Mouse (Mus musculus) hindbrain, embryonic 10.5 days (tissue): ENCODE measurements around the gene Prkaa1. TPM values are rescaled to one million over a fixed set of nuclear protein-coding genes. Genes with fewer than 3 reads are reported as not detected.
"Not testable (repeated sequence)": the region's sequence is repeated elsewhere in the genome, so short reads cannot be mapped to it uniquely, and the experiment has no call there.

Source experiments
- DNase-seq: peaks from one replicate; pipeline ENCODE4 v3.0.0-alpha.2; 2017; ENCODE audit warnings: low spot score
- H3K27ac ChIP-seq: fragments of 300-500 bp; sonication (generic); 2 replicates; pipeline ENCODE4 v1.5.1; 2016; ENCODE audit warnings: mild to moderate bottlenecking, moderate library complexity
- H3K27me3 ChIP-seq: fragments of 300-500 bp; sonication (generic); 2 replicates; pipeline ENCODE4 v1.6.1; 2016; ENCODE audit warnings: mild to moderate bottlenecking; ENCODE audit not compliant: poor library complexity, insufficient read depth, severe bottlenecking
- H3K36me3 ChIP-seq: fragments of 300-500 bp; sonication (generic); 2 replicates; pipeline ENCODE4 v1.6.1; 2016; ENCODE audit warnings: mild to moderate bottlenecking, moderate library complexity
- H3K4me1 ChIP-seq: fragments of 300-500 bp; sonication (generic); replicated peaks from 2 replicates; pipeline ENCODE4 v1.6.1; 2016; ENCODE audit warnings: mild to moderate bottlenecking
- H3K4me3 ChIP-seq: fragments of 300-500 bp; sonication (generic); 2 replicates; pipeline ENCODE4 v1.5.1; 2016; ENCODE audit warnings: mild to moderate bottlenecking, moderate library complexity
- H3K9me3 ChIP-seq: fragments of 300-500 bp; sonication (generic); 2 replicates; pipeline ENCODE4 v1.6.1; 2016; ENCODE audit warnings: mild to moderate bottlenecking, moderate library complexity
- WGBS: fragments of 180-500 bp; shearing (Covaris S2); methylation state at CpG from one replicate; pipeline ENCODE4 v1.1.7; 2016; 5-methylcytosine and 5-hydroxymethylcytosine counted together
- polyA plus RNA-seq: library from polyadenylated mRNA; unstranded; fragments of >200 nt; fragmentation: Nextera tagmentation; extraction: Ambion mirVana; gene quantifications from 2 replicates; pipeline ENCODE4 v1.2.1, GENCODE M21; 2016

Prkaa1 gene
- polyA plus RNA-seq, 1 experiment from 2014 or later: 14.2 TPM

- no peak overlapping the region for H3K4me3 ChIP-seq
- H3K27me3 ChIP-seq: no peaks in the 10 kb centered on the region
- H3K9me3 ChIP-seq: no peaks in the 10 kb centered on the region
- DNase-seq: no peak
- H3K27ac ChIP-seq: no peak overlapping the region
- no peaks in the 10 kb centered on the region for H3K4me1 ChIP-seq
- WGBS: 85% methylated on average over 3 of the region's 3 CpGs
- H3K36me3 ChIP-seq: peaks cover 24% of the 10 kb centered on the region
Observed at GRCm38 (mm10) chr15:5193833-5194232, 50.2 kb downstream of the Prkaa1 start.

GRCm38 (mm10) chr15:5194446-5194845, 50.8 kb downstream of the Prkaa1 start:
- Histone ChIP-seq H3K27me3 (no peaks in the 10 kb centered on the region), H3K4me3 (no peak overlapping the region), H3K4me1 (no peaks in the 10 kb centered on the region), H3K27ac (no peak overlapping the region), H3K9me3 (no peaks in the 10 kb centered on the region), H3K36me3 (peaks cover 23% of the 10 kb centered on the region)
- no peak for DNase-seq
- WGBS: 91% methylated on average over 6 of the region's 6 CpGs

- no peak overlapping the region for H3K4me3 ChIP-seq
- peaks cover 20% of the 10 kb centered on the region for H3K36me3 ChIP-seq
- no peak for DNase-seq
- 91% methylated on average over 9 of the region's 9 CpGs for WGBS
- no peaks in the 10 kb centered on the region for H3K4me1 ChIP-seq
- no peak overlapping the region for H3K27ac ChIP-seq
- H3K27me3 ChIP-seq: no peaks in the 10 kb centered on the region
- no peaks in the 10 kb centered on the region for H3K9me3 ChIP-seq
Observed at GRCm38 (mm10) chr15:5194931-5195330, 51.3 kb downstream of the Prkaa1 start.

- Histone ChIP-seq H3K4me1 (no peaks in the 10 kb centered on the region), H3K36me3 (peaks cover 14% of the 10 kb centered on the region), H3K27ac (no peak overlapping the region), H3K4me3 (no peak overlapping the region), H3K27me3 (no peaks in the 10 kb centered on the region), H3K9me3 (no peaks in the 10 kb centered on the region)
- 74% methylated on average over 4 of the region's 4 CpGs for whole genome bisulfite sequencing
- DNase-seq: no peak
Observed at GRCm38 (mm10) chr15:5195987-5196514, 52.4 kb downstream of the Prkaa1 start.

- no peak for DNase-seq
- Histone ChIP-seq H3K4me3 (no peak overlapping the region), H3K27me3 (no peaks in the 10 kb centered on the region), H3K27ac (no peak overlapping the region), H3K36me3 (peaks cover 10% of the 10 kb centered on the region), H3K9me3 (no peaks in the 10 kb centered on the region), H3K4me1 (no peaks in the 10 kb centered on the region)
- WGBS: 67% methylated on average over 4 of the region's 4 CpGs
Observed at GRCm38 (mm10) chr15:5196691-5197090, 53.0 kb downstream of the Prkaa1 start.

GRCm38 (mm10) chr15:5205222-5205621, 61.6 kb downstream of the Prkaa1 start:
- H3K9me3 ChIP-seq: no peaks in the 10 kb centered on the region
- H3K27me3 ChIP-seq: no peaks in the 10 kb centered on the region
- no peaks in the 10 kb centered on the region for H3K4me1 ChIP-seq
- DNase-seq: no peak
- H3K27ac ChIP-seq: no peak overlapping the region
- WGBS: 92% methylated on average over 9 of the region's 9 CpGs
- H3K4me3 ChIP-seq: no peak overlapping the region
- H3K36me3 ChIP-seq: peaks cover 10% of the 10 kb centered on the region

GRCm38 (mm10) chr15:5209116-5209515, 65.5 kb downstream of the Prkaa1 start:
- no peak for DNase-seq
- WGBS: 96% methylated on average over 3 of the region's 3 CpGs
- Histone ChIP-seq H3K4me3 (no peak overlapping the region), H3K27ac (no peak overlapping the region), H3K9me3 (no peaks in the 10 kb centered on the region), H3K4me1 (no peaks in the 10 kb centered on the region), H3K36me3 (peaks cover 17% of the 10 kb centered on the region), H3K27me3 (no peaks in the 10 kb centered on the region)

GRCm38 (mm10) chr15:5220491-5220890, 76.8 kb downstream of the Prkaa1 start:
- DNase-seq: no peak
- Histone ChIP-seq H3K27me3 (no peaks in the 10 kb centered on the region), H3K36me3 (no peaks in the 10 kb centered on the region), H3K9me3 (0 out of 2 replicates have a peak, but pooled peaks cover 3% of the 10 kb centered on the region), H3K4me1 (no peaks in the 10 kb centered on the region), H3K4me3 (no peak overlapping the region), H3K27ac (no peak overlapping the region)
- 91% methylated on average over 6 of the region's 6 CpGs for WGBS

GRCm38 (mm10) chr15:5230746-5231145, 87.1 kb downstream of the Prkaa1 start:
- 86% methylated on average over 10 of the region's 10 CpGs for WGBS
- not testable (repeated sequence) for H3K27ac ChIP-seq, H3K36me3 ChIP-seq, H3K27me3 ChIP-seq, H3K9me3 ChIP-seq, H3K4me1 ChIP-seq, H3K4me3 ChIP-seq, DNase-seq

Other genes starting within 250 kb of the Prkaa1 start
- gene Mroh2b, start 245.1 kb upstream of the Prkaa1 start, polyA plus RNA-seq: not detected in 2 replicates
- 0.07 TPM in 1 of 2 replicates, not detected in the other for gene C7, start 80.1 kb upstream of the Prkaa1 start, polyA plus RNA-seq
- 0.63 and 0.89 TPM in 2 replicates for gene Card6, start 35.3 kb upstream of the Prkaa1 start, polyA plus RNA-seq
- gene Rpl37, start 27.2 kb upstream of the Prkaa1 start, polyA plus RNA-seq: 417 and 434 TPM in 2 replicates
- 36.7 and 37.8 TPM in 2 replicates for gene Ttc33, start 41.7 kb downstream of the Prkaa1 start, polyA plus RNA-seq
- gene Ptger4, start 100.3 kb downstream of the Prkaa1 start, polyA plus RNA-seq: 0.61 and 1.4 TPM in 2 replicates